Mouse (Mus musculus) stomach, postnatal 0 days (tissue): Measurements from ENCODE around the gene Prkar1a.

Experiments used
- CTCF ChIP-seq: IDR thresholded peaks from 2 replicates; pipeline ENCODE4 v1.5.1; 2016; ENCODE audit warnings: antibody characterized with exemption, low read depth, mild to moderate bottlenecking, moderate library complexity
- EP300 ChIP-seq: optimal IDR thresholded peaks from 2 replicates; pipeline ENCODE3; 2016; ENCODE audit warnings: antibody characterized with exemption

DNA sequence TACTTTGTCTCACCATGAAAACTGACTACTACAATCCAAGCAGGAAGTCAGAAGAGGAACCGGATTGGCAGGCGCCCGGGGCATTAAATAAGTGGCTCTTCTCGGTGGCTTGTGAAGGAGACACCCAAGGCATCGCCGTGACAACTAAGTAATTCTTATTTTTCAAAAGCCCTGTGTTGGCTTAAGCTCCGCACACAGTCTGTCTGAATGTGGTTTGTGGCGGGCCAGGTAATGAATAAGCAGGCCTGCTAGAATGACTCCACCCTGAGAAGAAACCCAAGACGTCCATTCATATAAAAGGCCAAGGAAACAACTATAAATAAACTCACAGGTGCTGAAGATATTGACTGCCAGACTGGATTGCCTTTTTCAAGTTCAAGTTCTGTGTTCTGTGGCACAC, 33.9 kb upstream of the Prkar1a start:
- no peak for TF ChIP-seq EP300
- TF ChIP-seq CTCF, result no peak
